Comparison of ENCODE assay signal across 25 mouse cellular contexts in the genomic region with DNA sequence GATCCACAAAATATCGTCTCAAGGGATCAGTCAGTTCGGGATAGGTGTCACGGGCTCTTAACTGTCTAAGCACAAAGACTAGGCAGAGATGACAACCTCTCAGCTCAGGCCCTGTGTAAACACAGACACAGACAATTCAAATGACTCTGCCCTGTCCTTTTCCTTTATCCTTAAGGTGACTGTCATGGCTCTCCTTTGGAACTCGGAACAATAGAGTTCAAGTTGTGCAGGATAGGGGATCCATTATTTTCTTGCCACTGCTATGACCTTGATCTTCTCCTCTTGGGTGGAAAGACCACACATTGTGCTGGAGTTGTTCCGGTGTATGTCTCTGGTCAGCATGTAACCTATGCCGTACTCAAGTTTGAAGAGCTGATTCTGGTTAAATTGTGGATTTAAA.
"Had no signal": no experiment of that assay in that cellular context is flagged by ENCODE, and none has a peak within 500 bp of the region (broad histone marks: within the 10 kb centered on the region; RNA-seq: fewer than 3 reads in every experiment).

No protein-coding gene starts in this region.

- H3K27me3 ChIP-seq: heart, embryonic 12.5 days; hindbrain, embryonic 13.5 days; hindbrain, embryonic 15.5 days; limb, embryonic 13.5 days; limb, embryonic 15.5 days; liver, embryonic 12.5 days had no signal

- H3K4me2 ChIP-seq: heart, embryonic 12.5 days; hindbrain, embryonic 13.5 days; hindbrain, embryonic 15.5 days; limb, embryonic 13.5 days; limb, embryonic 15.5 days; liver, embryonic 12.5 days had no signal

- H3K27ac ChIP-seq: gastrocnemius, adult 2 months; heart, embryonic 10.5 days; hindbrain, embryonic 13.5 days; hindbrain, embryonic 15.5 days; hindbrain, postnatal 0 days; layer of hippocampus, adult 2 months; limb, embryonic 13.5 days; limb, embryonic 15.5 days; liver, embryonic 12.5 days; liver, embryonic 14.5 days had no signal

- DNase-seq: gastrocnemius, adult 2 months; gastrocnemius, postnatal 10 days; gastrocnemius, postnatal 25 days; heart, adult 18-20 months; heart, postnatal 10 days; heart, postnatal 36 days; kidney, adult 11 months; kidney, adult 2 months; kidney, adult 9 months; kidney, postnatal 10 days; kidney, postnatal 25 days; kidney, postnatal 4 days; layer of hippocampus, postnatal 36 days; left cerebral cortex, postnatal 4 days had no signal

- H3K4me3 ChIP-seq: gastrocnemius, adult 2 months; heart, embryonic 10.5 days; heart, embryonic 12.5 days; hindbrain, embryonic 13.5 days; hindbrain, embryonic 15.5 days; layer of hippocampus, adult 2 months; limb, embryonic 13.5 days; limb, embryonic 15.5 days; liver, embryonic 12.5 days had no signal

- H3K9ac ChIP-seq: heart, embryonic 12.5 days; hindbrain, embryonic 13.5 days; hindbrain, embryonic 15.5 days; limb, embryonic 13.5 days; limb, embryonic 15.5 days; liver, embryonic 12.5 days; liver, embryonic 14.5 days had no signal

- H3K9me3 ChIP-seq: heart, embryonic 10.5 days; heart, embryonic 12.5 days; hindbrain, embryonic 13.5 days; hindbrain, embryonic 15.5 days; limb, embryonic 13.5 days; limb, embryonic 15.5 days; liver, embryonic 12.5 days had no signal

- ATAC-seq: hindbrain, postnatal 0 days; intestine, embryonic 16.5 days; liver, embryonic 12.5 days had no signal

- H3K36me3 ChIP-seq: heart, embryonic 10.5 days; heart, embryonic 12.5 days; hindbrain, embryonic 13.5 days; hindbrain, embryonic 15.5 days; limb, embryonic 15.5 days; liver, embryonic 12.5 days had no signal

- H3K4me1 ChIP-seq: limb, embryonic 15.5 days; liver, embryonic 12.5 days had no signal
